Mouse (Mus musculus): Measurements from ENCODE around the gene 1500009L16Rik. TPM values are rescaled to one million over a fixed set of nuclear protein-coding genes. Genes with fewer than 3 reads are reported as not detected.

The 1500009L16Rik gene
- total RNA-seq, 2 experiments from 2014 or later: 0.89 to 1.4 TPM

DNA sequence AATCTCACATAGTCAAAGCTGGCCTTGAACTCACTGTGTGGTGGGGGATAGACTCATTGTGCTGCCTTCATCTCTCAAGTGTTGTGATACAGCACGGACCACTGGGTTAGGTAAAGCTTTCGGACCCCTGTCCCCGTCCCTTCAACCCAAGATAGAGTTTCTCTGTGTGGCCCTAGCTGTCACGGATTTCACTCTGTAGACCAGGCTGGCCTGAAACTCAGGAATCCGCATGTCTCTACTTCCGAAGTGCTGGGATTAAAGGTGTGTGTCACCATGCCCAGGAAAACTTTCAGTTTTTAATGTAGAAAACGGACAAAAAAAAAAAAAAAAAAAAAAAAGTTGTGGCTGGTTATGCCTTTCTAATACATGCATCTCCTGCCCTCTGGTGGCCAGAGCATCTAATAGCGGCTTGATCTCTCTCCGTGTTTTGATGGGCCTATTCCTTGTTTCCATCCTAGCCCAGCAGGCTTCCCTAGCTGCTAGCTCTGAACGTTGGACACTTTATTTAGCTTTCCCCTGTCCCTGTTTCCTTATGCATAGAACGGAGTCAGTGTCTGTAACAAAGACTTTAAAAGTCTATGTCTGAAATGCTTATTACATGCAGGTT, 53.7 kb downstream of the 1500009L16Rik start:
- intact Hi-C loops (cut with DNase I): loop anchor here (5.0 kb wide), 1 partner anchor 154 kb away; no protein-coding TSS in a partner anchor
- no peak overlapping the region for H3K27ac ChIP-seq

DNA sequence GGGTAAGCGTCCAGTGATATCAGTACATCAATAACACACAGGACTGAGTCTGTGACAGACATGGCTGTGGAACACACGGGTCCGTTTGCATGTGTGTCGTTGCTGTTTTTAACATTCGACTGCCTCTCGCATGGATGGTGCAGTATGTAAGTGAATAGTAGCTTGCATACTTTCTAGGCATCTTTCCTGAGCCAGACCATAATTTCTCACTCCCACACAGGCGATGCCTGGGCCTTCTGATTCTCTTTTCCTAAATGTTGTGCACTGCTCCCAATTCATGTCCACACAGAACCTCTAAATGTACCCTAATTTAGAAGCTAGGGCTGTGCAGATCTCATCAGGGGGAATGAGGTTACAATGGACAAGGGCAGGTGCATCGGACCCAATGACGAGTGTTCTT, 54.6 kb downstream of the 1500009L16Rik start:
- Histone ChIP-seq H3K4me3 (no peak overlapping the region), H3K27ac (no peak overlapping the region)
- intact Hi-C loops (cut with DNase I): loop anchor here (5.0 kb wide), 1 partner anchor 155 kb away; no protein-coding TSS in a partner anchor
- no peak for TF ChIP-seq CTCF (IDR thresholded peaks at IDR 0.05)
- DNase-seq: no peak

More for the DNA sequence above, 53.7 kb downstream of the 1500009L16Rik start:
- H3K4me3 ChIP-seq: no peak overlapping the region
- TF ChIP-seq CTCF (IDR thresholded peaks at IDR 0.05): peak; percentile 78
- peak; percentile 63 for DNase-seq

GRCm38 (mm10) chr10:83781854-83782253, 59.2 kb downstream of the 1500009L16Rik start:
- TF ChIP-seq CTCF (IDR thresholded peaks at IDR 0.05): no peak
- no peak for DNase-seq
- no peak overlapping the region for H3K27ac ChIP-seq
- no peak overlapping the region for H3K4me3 ChIP-seq
- intact Hi-C loops (cut with DNase I): no loop called here

GRCm38 (mm10) chr10:83782371-83783120, 59.9 kb downstream of the 1500009L16Rik start:
- no peak overlapping the region for H3K4me3 ChIP-seq
- TF ChIP-seq CTCF (IDR thresholded peaks at IDR 0.05): no peak
- intact Hi-C loops (cut with DNase I): no loop called here
- no peak for DNase-seq
- no peak overlapping the region for H3K27ac ChIP-seq

DNA sequence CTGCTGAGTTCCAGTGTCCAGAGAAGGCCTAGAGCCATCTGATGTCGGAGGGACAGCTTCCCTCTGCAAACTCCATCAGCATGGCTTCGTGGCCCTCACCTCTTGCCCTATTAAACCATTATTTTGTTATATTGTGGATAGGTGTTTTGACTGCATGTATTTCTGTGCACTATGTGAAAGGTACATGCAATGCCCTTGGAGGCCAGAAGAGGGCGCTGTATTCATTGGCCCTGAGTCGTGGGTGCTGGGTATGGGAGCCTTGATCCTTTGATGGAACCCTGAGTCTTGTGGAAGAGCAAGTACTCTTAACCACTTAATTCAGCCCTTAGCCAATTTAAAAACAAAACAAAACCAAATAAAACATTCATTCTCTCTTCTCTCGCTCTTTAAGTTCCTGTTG, 62.3 kb downstream of the 1500009L16Rik start:
- intact Hi-C loops (cut with DNase I): no loop called here
- no peak for DNase-seq
- Histone ChIP-seq H3K27ac (peak overlapping the region; percentile 48; the same call in 1 of the 2 replicates), H3K4me3 (no peak overlapping the region)
- TF ChIP-seq CTCF (IDR thresholded peaks at IDR 0.05): peak; percentile 80

DNA sequence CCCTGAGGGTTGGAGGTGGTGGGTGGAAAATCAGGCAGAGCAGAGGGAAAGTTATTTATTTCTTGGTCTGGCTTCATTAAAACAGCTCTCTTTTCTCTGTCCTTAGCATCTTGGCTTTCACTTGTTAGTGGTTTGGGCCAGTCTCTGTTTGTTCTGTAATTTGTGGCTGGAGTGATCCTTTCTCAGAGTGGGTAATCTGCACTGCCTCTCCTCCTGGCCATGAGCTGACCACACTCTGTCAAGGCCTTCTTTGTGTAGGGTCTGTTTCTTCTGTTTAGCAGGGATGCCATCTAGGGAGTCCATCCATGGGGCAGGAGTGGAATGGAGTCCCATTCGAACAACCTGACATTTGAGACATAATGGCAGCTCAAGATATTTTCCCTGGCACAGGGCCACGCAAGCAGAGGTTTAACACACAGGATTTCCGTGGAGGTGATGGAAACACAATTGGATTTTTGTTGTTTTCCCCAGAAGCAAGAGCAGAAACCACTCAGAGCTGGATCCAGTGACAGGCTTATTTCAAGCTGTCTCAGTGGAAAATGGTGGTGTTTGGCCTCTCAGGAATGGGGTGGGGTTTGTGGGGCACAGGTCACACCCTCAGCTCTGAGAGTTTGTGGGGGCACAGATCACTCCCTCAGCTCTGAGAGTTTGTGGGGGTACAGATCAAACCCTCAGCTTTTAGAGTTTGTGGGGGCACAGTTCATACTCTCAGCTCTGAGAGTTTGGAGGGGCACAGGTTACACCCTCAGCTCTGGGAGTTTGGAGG, 63.1 kb downstream of the 1500009L16Rik start:
- DNase-seq: no peak
- intact Hi-C loops (cut with DNase I): no loop called here
- no peak for TF ChIP-seq CTCF (IDR thresholded peaks at IDR 0.05)
- Histone ChIP-seq H3K27ac (peak overlapping the region; percentile 48; the same call in 1 of the 2 replicates), H3K4me3 (no peak overlapping the region)

- H3K4me3 ChIP-seq: no peak overlapping the region
- H3K27ac ChIP-seq: no peak overlapping the region
- intact Hi-C loops (cut with DNase I): no loop called here
- no peak for DNase-seq
- no peak for TF ChIP-seq CTCF (IDR thresholded peaks at IDR 0.05)
Observed at GRCm38 (mm10) chr10:83795088-83795487, 72.4 kb downstream of the 1500009L16Rik start.

DNA sequence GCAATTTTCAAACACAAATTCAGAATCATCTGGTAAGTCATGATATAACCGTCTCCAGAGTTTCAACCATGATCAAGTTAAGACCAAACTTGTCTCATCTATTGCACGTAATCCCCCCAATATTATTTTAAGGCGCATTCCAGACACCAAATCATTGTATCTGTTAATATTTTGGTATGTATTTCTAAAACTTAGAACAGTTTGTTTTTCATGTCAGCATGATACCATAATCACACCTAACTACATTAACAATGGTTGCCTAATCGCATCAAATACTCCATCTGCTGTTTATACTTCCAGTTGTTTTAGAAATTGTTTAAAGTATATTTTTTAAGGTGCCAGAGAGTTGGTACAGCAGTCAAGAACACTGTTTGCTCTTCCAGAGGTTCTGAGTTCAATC, 72.8 kb downstream of the 1500009L16Rik start:
- no peak for DNase-seq
- Histone ChIP-seq H3K4me3 (no peak overlapping the region), H3K27ac (no peak overlapping the region)
- intact Hi-C loops (cut with DNase I): no loop called here
- no peak for TF ChIP-seq CTCF (IDR thresholded peaks at IDR 0.05)

- H3K27ac ChIP-seq: no peak overlapping the region
- H3K4me3 ChIP-seq: no peak overlapping the region
- DNase-seq: no peak
- intact Hi-C loops (cut with DNase I): no loop called here
- TF ChIP-seq CTCF (IDR thresholded peaks at IDR 0.05): no peak
Observed at GRCm38 (mm10) chr10:83804021-83804420, 81.4 kb downstream of the 1500009L16Rik start.

GRCm38 (mm10) chr10:83805201-83805718, 82.6 kb downstream of the 1500009L16Rik start:
- TF ChIP-seq CTCF (IDR thresholded peaks at IDR 0.05): no peak
- DNase-seq: no peak
- Histone ChIP-seq H3K4me3 (no peak overlapping the region), H3K27ac (peak overlapping the region; percentile 48; the same call in 1 of the 2 replicates)
- intact Hi-C loops (cut with DNase I): no loop called here

- DNase-seq: no peak
- H3K4me3 ChIP-seq: no peak overlapping the region
- intact Hi-C loops (cut with DNase I): no loop called here
- no peak overlapping the region for H3K27ac ChIP-seq
- TF ChIP-seq CTCF (IDR thresholded peaks at IDR 0.05): no peak
Observed at GRCm38 (mm10) chr10:83807251-83807650, 84.6 kb downstream of the 1500009L16Rik start.

Other genes with a start within 250 kb of the 1500009L16Rik start
- 1 to 10 TPM; 4.7 to 5.6 TPM for gene Aldh1l2, start 188.7 kb upstream of the 1500009L16Rik start, total RNA-seq (2021)
- 10 to 100 TPM in 1 of 2 experiments, 1 to 10 TPM in 1; 9.4 to 10.9 TPM for gene Washc4, start 179.1 kb upstream of the 1500009L16Rik start, total RNA-seq (2021)
- gene Appl2, start 74.1 kb upstream of the 1500009L16Rik start, total RNA-seq (2021): 10 to 100 TPM; 19.3 to 21.0 TPM